14 mouse cellular contexts compared by ENCODE assay signal in the genomic region with DNA sequence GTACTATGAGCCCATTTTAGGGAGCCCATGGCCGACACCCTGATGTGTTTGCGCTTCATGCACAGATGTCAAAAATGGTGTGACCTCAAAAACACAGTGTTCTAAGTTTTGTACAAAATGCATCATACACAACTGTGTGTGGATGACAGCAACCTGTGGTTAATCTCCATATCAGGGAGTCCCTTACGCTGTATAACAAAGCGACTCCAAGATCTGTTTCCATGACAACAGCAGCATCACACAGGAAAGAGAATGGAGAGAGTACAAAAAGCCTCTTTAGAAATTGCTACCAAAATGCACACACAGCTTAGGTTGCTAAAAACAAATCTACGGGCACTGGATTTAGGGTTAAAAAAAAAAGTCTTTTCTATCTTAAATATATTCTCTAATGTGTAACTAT.
DNase-seq lines count a peak whose midpoint lies in the region; ATAC-seq and TF ChIP-seq lines count a peak whose summit lies in the region.
"Had no signal": no experiment of that assay in that cellular context is flagged by ENCODE, and none has a peak within 500 bp of the region (broad histone marks: within the 10 kb centered on the region; RNA-seq: fewer than 3 reads in every experiment).

No protein-coding gene starts in this region.

- H3K27ac ChIP-seq in hindbrain, embryonic 15.5 days (replicated peaks), result peak overlapping the region; percentile 41
- H3K27ac ChIP-seq in hindbrain, embryonic 10.5 days, result no peak overlapping the region
- peak overlapping the region; percentile 12; the same call in 1 of the 2 replicates for H3K27ac ChIP-seq in CH12.LX (ENCODE audit: insufficient read depth, low read depth)
- peak overlapping the region; percentile 31 for H3K27ac ChIP-seq in forebrain, embryonic 15.5 days (replicated peaks)
- peak overlapping the region; percentile 26; the same call in 1 of the 2 replicates for H3K27ac ChIP-seq in midbrain, postnatal 0 days (ENCODE audit: low read depth, low read length)
- H3K27ac ChIP-seq: gastrocnemius, adult 2 months; heart, adult 2 months; limb, embryonic 13.5 days; stomach, embryonic 15.5 days had no signal

- H3K4me2 ChIP-seq in hindbrain, embryonic 15.5 days, result no peak overlapping the region
- peak overlapping the region; percentile 29; the same call in 1 of the 2 replicates for H3K4me2 ChIP-seq in CH12.LX (ENCODE audit: insufficient read depth, low read depth, poor library complexity, severe bottlenecking)
- no peak overlapping the region for H3K4me2 ChIP-seq in forebrain, embryonic 15.5 days (replicated peaks)
- no peak overlapping the region for H3K4me2 ChIP-seq in midbrain, postnatal 0 days (ENCODE audit: low read depth, low read length, poor library complexity, severe bottlenecking)
- H3K4me2 ChIP-seq: limb, embryonic 13.5 days; stomach, embryonic 15.5 days had no signal

- no peaks in the 10 kb centered on the region; the same call in 1 of the 2 replicates for H3K79me2 ChIP-seq in CH12.LX (replicated peaks; ENCODE audit: control insufficient read depth, extremely low read depth, insufficient read depth, poor library complexity, severe bottlenecking)

- TF ChIP-seq CTCF in CH12.LX (conservative IDR thresholded peaks at IDR 0.05 in 1 of 2, IDR thresholded peaks at IDR 0.05 in 1 of 2; ENCODE audit: low read depth in 2 of 2, low read length in 2 of 2), result no peak
- no peak for TF ChIP-seq CTCF in midbrain, postnatal 0 days (IDR thresholded peaks at IDR 0.05)

- H3K4me3 ChIP-seq in hindbrain, embryonic 15.5 days, result no peak overlapping the region
- H3K4me3 ChIP-seq in hindbrain, embryonic 10.5 days, result no peak overlapping the region
- H3K4me3 ChIP-seq in CH12.LX (replicated peaks in 1 of 3; ENCODE audit: low read depth in 2 of 3, low read length in 2 of 3, poor library complexity in 1 of 3), result no peak overlapping the region
- H3K4me3 ChIP-seq in forebrain, embryonic 15.5 days, result no peak overlapping the region
- H3K4me3 ChIP-seq in midbrain, postnatal 0 days (ENCODE audit: low read depth, low read length), result no peak overlapping the region
- H3K4me3 ChIP-seq: gastrocnemius, adult 2 months; heart, adult 2 months; limb, embryonic 13.5 days; stomach, embryonic 15.5 days had no signal

- H3K36me3 ChIP-seq in hindbrain, embryonic 15.5 days, result no peaks in the 10 kb centered on the region
- H3K36me3 ChIP-seq in hindbrain, embryonic 10.5 days, result no peaks in the 10 kb centered on the region
- H3K36me3 ChIP-seq in CH12.LX (replicated peaks in 1 of 2; ENCODE audit: control insufficient read depth in 1 of 2, insufficient read depth in 1 of 2, low read length in 1 of 2), result peaks cover 2 to 26% of the 10 kb centered on the region in 2 experiments
- H3K36me3 ChIP-seq in forebrain, embryonic 15.5 days, result no peaks in the 10 kb centered on the region
- no peaks in the 10 kb centered on the region for H3K36me3 ChIP-seq in midbrain, postnatal 0 days (ENCODE audit: insufficient read depth, low read length)
- H3K36me3 ChIP-seq: limb, embryonic 13.5 days; stomach, embryonic 15.5 days had no signal

- peaks cover 17% of the 10 kb centered on the region for H3K4me1 ChIP-seq in hindbrain, embryonic 15.5 days (replicated peaks)
- H3K4me1 ChIP-seq in hindbrain, embryonic 10.5 days (replicated peaks), result peaks cover 12% of the 10 kb centered on the region
- H3K4me1 ChIP-seq in CH12.LX (ENCODE audit: control insufficient read depth in 1 of 2, insufficient read depth in 2 of 2), result peaks cover 29 to 78% of the 10 kb centered on the region in 2 experiments
- peaks cover 7% of the 10 kb centered on the region for H3K4me1 ChIP-seq in forebrain, embryonic 15.5 days
- peaks cover 7% of the 10 kb centered on the region for H3K4me1 ChIP-seq in midbrain, postnatal 0 days (ENCODE audit: insufficient read depth, low read length)
- H3K4me1 ChIP-seq: limb, embryonic 13.5 days; stomach, embryonic 15.5 days had no signal

- DNase-seq in hindbrain, embryonic 10.5 days (ENCODE audit: low spot score), result no peak
- no peak for DNase-seq in CH12.LX (ENCODE audit: extremely low read depth)
- DNase-seq in midbrain, postnatal 0 days (ENCODE audit: low spot score), result peak; percentile 76
- DNase-seq in cerebellum, postnatal 36 days, result no peak
- no peak for DNase-seq in adrenal gland, postnatal 14 days
- DNase-seq: cerebellum, adult 11 months; gastrocnemius, adult 2 months; heart, adult 2 months; lung, postnatal 14 days had no signal

- H3K27me3 ChIP-seq in hindbrain, embryonic 15.5 days, result no peaks in the 10 kb centered on the region
- no peaks in the 10 kb centered on the region for H3K27me3 ChIP-seq in hindbrain, embryonic 10.5 days (ENCODE audit: insufficient read depth, poor library complexity, severe bottlenecking)
- H3K27me3 ChIP-seq in CH12.LX (replicated peaks), result no peaks in the 10 kb centered on the region
- H3K27me3 ChIP-seq in forebrain, embryonic 15.5 days, result no peaks in the 10 kb centered on the region
- no peaks in the 10 kb centered on the region for H3K27me3 ChIP-seq in midbrain, postnatal 0 days (ENCODE audit: insufficient read depth, low read length)
- H3K27me3 ChIP-seq: limb, embryonic 13.5 days; stomach, embryonic 15.5 days had no signal

- in situ Hi-C loops in CH12.LX (cut with MboI; ENCODE audit: low pct_ligation_motif_present, low pct_unique_long_range_greater_than_20kb, low sequenced_read_pairs), result no loop called here

- dilution Hi-C loops in CH12.LX (cut with MboI; ENCODE audit: extremely low pct_ligation_motif_present, extremely low pct_unique_long_range_greater_than_20kb, low sequenced_read_pairs), result no loop called here

- TF ChIP-seq EP300 in CH12.LX (IDR thresholded peaks at IDR 0.05; ENCODE audit: low read length), result no peak

- H3K9me3 ChIP-seq in hindbrain, embryonic 15.5 days, result no peaks in the 10 kb centered on the region
- H3K9me3 ChIP-seq in hindbrain, embryonic 10.5 days, result 0 out of 2 replicates have a peak, but pooled peaks cover 5% of the 10 kb centered on the region
- H3K9me3 ChIP-seq in CH12.LX (replicated peaks; ENCODE audit: low read length), result peaks cover 6% of the 10 kb centered on the region
- no peaks in the 10 kb centered on the region for H3K9me3 ChIP-seq in forebrain, embryonic 15.5 days
- H3K9me3 ChIP-seq in midbrain, postnatal 0 days (ENCODE audit: low read length), result no peaks in the 10 kb centered on the region
- H3K9me3 ChIP-seq: stomach, embryonic 15.5 days had no signal

- peak; percentile 83 for ATAC-seq in hindbrain, embryonic 15.5 days (ENCODE audit: low FRiP score, low read depth)
- ATAC-seq in forebrain, embryonic 15.5 days (replicated peaks), result peak; percentile 84; the same call in 1 of the 2 replicates
- ATAC-seq in midbrain, postnatal 0 days (ENCODE audit: low FRiP score), result peak; percentile 70
- ATAC-seq: intestine, embryonic 16.5 days had no signal

- TF ChIP-seq RAD21 in CH12.LX (IDR thresholded peaks at IDR 0.05; ENCODE audit: low read depth, low read length), result no peak

- H3K9ac ChIP-seq in hindbrain, embryonic 15.5 days, result no peak overlapping the region
- H3K9ac ChIP-seq in CH12.LX (ENCODE audit: insufficient read depth, low read depth), result no peak overlapping the region
- H3K9ac ChIP-seq in forebrain, embryonic 15.5 days (replicated peaks), result no peak overlapping the region
- H3K9ac ChIP-seq in midbrain, postnatal 0 days (replicated peaks; ENCODE audit: low read length, poor library complexity, severe bottlenecking), result no peak overlapping the region
- H3K9ac ChIP-seq: limb, embryonic 13.5 days; stomach, embryonic 15.5 days had no signal

- 51% methylated on average over 5 of the region's 5 CpGs for whole genome bisulfite sequencing in hindbrain, embryonic 15.5 days
- WGBS in hindbrain, embryonic 10.5 days, result 80% methylated on average over 5 of the region's 5 CpGs
- 52% methylated on average over 5 of the region's 5 CpGs for WGBS in forebrain, embryonic 15.5 days
- 39% methylated on average over 5 of the region's 5 CpGs for WGBS in midbrain, postnatal 0 days

- TF ChIP-seq POLR2A in CH12.LX (IDR thresholded peaks at IDR 0.05; ENCODE audit: low read depth, low read length), result no peak

TF ChIP-seq in CH12.LX, 34 proteins besides CTCF, POLR2A, EP300 and RAD21:
- TF ChIP-seq ETS1 (conservative IDR thresholded peaks at IDR 0.05; ENCODE audit: low read depth, low read length) (no peak), JUND (conservative IDR thresholded peaks at IDR 0.05; ENCODE audit: low read depth, low read length) (no peak), CHD2 (IDR thresholded peaks at IDR 0.05; ENCODE audit: low read length) (no peak), TCF12 (IDR thresholded peaks at IDR 0.05; ENCODE audit: low read depth, low read length) (no peak)
